Mouse (Mus musculus) liver, embryonic 11.5 days (tissue): ENCODE measurements at regions not wholly inside any gene's neighbourhood (a gene's known extent, or its start where the extent isn't known, plus 50 kb on each side); places are given as distances from the start of the nearest gene placed in this dataset.
"Not testable (repeated sequence)": the region's sequence is repeated elsewhere in the genome, so short reads cannot be mapped to it uniquely, and the experiment has no call there.

ENCODE experiments used
- ATAC-seq: fragments of 200-750 bp; cut with Nextera tagmentation; replicated peaks from 2 replicates; pipeline ENCODE4 v1.8.0; 2017; ENCODE audit warnings: moderate number of reproducible peaks, mild to moderate bottlenecking, moderate TSS enrichment, moderate library complexity; ENCODE audit not compliant: low FRiP score
- DNase-seq: peaks from one replicate; pipeline ENCODE4 v3.0.0-alpha.2; 2017; ENCODE audit warnings: low spot score
- H3K27ac ChIP-seq: fragments of 300-500 bp; sonication (generic); 2 replicates; pipeline ENCODE4 v1.5.1; 2014; ENCODE audit warnings: mild to moderate bottlenecking, low read depth, low read length, control low read depth
- H3K27me3 ChIP-seq: fragments of 300-500 bp; sonication (generic); replicated peaks from 2 replicates; pipeline ENCODE4 v1.6.1; 2014; ENCODE audit warnings: low read length, mixed read lengths; ENCODE audit not compliant: control insufficient read depth, insufficient read depth
- H3K36me3 ChIP-seq: fragments of 300-500 bp; sonication (generic); 2 replicates; pipeline ENCODE4 v1.6.1; 2014; ENCODE audit warnings: mild to moderate bottlenecking, low read length, moderate library complexity, mixed read lengths; ENCODE audit not compliant: control insufficient read depth, insufficient read depth
- H3K4me1 ChIP-seq: fragments of 300-500 bp; sonication (generic); replicated peaks from 2 replicates; pipeline ENCODE4 v1.6.1; 2014; ENCODE audit warnings: low read length, mixed read lengths; ENCODE audit not compliant: control insufficient read depth, insufficient read depth
- H3K4me2 ChIP-seq: fragments of 300-500 bp; sonication (generic); 2 replicates; pipeline ENCODE4 v1.6.1; 2014; ENCODE audit warnings: mild to moderate bottlenecking, control low read depth, moderate library complexity
- H3K4me3 ChIP-seq: fragments of 300-500 bp; sonication (generic); 2 replicates; pipeline ENCODE4 v1.5.1; 2014; ENCODE audit warnings: low read depth, low read length, control low read depth
- H3K9ac ChIP-seq: fragments of 300-500 bp; sonication (generic); 2 replicates; pipeline ENCODE4 v1.6.1; 2014; ENCODE audit warnings: low read depth, low read length, control low read depth
- H3K9me3 ChIP-seq: fragments of 300-500 bp; sonication (generic); 2 replicates; pipeline ENCODE4 v1.6.1; 2016; ENCODE audit warnings: low read length, inconsistent platforms, mixed read lengths; ENCODE audit not compliant: control insufficient read depth
- WGBS: fragments of 180-500 bp; shearing (Covaris S2); extraction: QIAGEN DNeasy Blood & Tissue Kit; methylation state at CpG from one replicate; pipeline ENCODE4 v1.1.7; 2014; 5-methylcytosine and 5-hydroxymethylcytosine counted together

- no peak overlapping the region for H3K27ac ChIP-seq
- no peaks in the 10 kb centered on the region for H3K9me3 ChIP-seq
- H3K4me2 ChIP-seq: no peak overlapping the region
- H3K27me3 ChIP-seq: no peaks in the 10 kb centered on the region
- no peaks in the 10 kb centered on the region for H3K4me1 ChIP-seq
- DNase-seq: no peak
- H3K9ac ChIP-seq: no peak overlapping the region
- ATAC-seq: no peak
- no peak overlapping the region for H3K4me3 ChIP-seq
- no peaks in the 10 kb centered on the region for H3K36me3 ChIP-seq
- 80% methylated on average over 7 of the region's 7 CpGs for WGBS
These were observed 447.5 kb downstream of the Kcnt2 start for GRCm38 (mm10) chr1:140693482-140693881.

- DNase-seq (no peak), ATAC-seq (no peak)
- Histone ChIP-seq H3K4me2 (no peak overlapping the region), H3K36me3 (no peaks in the 10 kb centered on the region), H3K27me3 (no peaks in the 10 kb centered on the region), H3K27ac (no peak overlapping the region), H3K9ac (no peak overlapping the region), H3K4me3 (no peak overlapping the region), H3K9me3 (no peaks in the 10 kb centered on the region), H3K4me1 (no peaks in the 10 kb centered on the region)
- 86% methylated on average over 1 of the region's 1 CpGs for WGBS
These were observed 484.2 kb downstream of the Kcnt2 start for GRCm38 (mm10) chr1:140730189-140730588.

GRCm38 (mm10) chr1:140739001-140739728 is 493.2 kb downstream of the Kcnt2 start:
- Histone ChIP-seq H3K27me3 (no peaks in the 10 kb centered on the region), H3K4me3 (no peak overlapping the region), H3K36me3 (no peaks in the 10 kb centered on the region), H3K27ac (no peak overlapping the region), H3K4me1 (no peaks in the 10 kb centered on the region), H3K9me3 (no peaks in the 10 kb centered on the region), H3K4me2 (no peak overlapping the region), H3K9ac (no peak overlapping the region)
- ATAC-seq (no peak), DNase-seq (no peak)
- WGBS: 63% methylated on average over 3 of the region's 3 CpGs

GRCm38 (mm10) chr1:140740081-140740480 is 494.1 kb downstream of the Kcnt2 start:
- H3K9me3 ChIP-seq: no peaks in the 10 kb centered on the region
- H3K4me2 ChIP-seq: no peak overlapping the region
- no peaks in the 10 kb centered on the region for H3K4me1 ChIP-seq
- H3K4me3 ChIP-seq: no peak overlapping the region
- H3K27me3 ChIP-seq: no peaks in the 10 kb centered on the region
- ATAC-seq (no peak), DNase-seq (no peak)
- no peak overlapping the region for H3K27ac ChIP-seq
- WGBS: 56% methylated on average over 1 of the region's 1 CpGs
- no peak overlapping the region for H3K9ac ChIP-seq
- H3K36me3 ChIP-seq: no peaks in the 10 kb centered on the region

- Histone ChIP-seq H3K9ac (no peak overlapping the region), H3K27me3 (no peaks in the 10 kb centered on the region), H3K4me2 (no peak overlapping the region), H3K27ac (no peak overlapping the region), H3K4me1 (no peaks in the 10 kb centered on the region), H3K36me3 (no peaks in the 10 kb centered on the region), H3K4me3 (no peak overlapping the region), H3K9me3 (no peaks in the 10 kb centered on the region)
- no peak for DNase-seq
- ATAC-seq: no peak
- 20% methylated on average over 3 of the region's 3 CpGs for WGBS
These were observed 502.1 kb downstream of the Kcnt2 start for GRCm38 (mm10) chr1:140748011-140748410.

- Histone ChIP-seq H3K4me1 (no peaks in the 10 kb centered on the region), H3K9me3 (no peaks in the 10 kb centered on the region), H3K9ac (no peak overlapping the region), H3K27ac (no peak overlapping the region), H3K27me3 (no peaks in the 10 kb centered on the region), H3K36me3 (no peaks in the 10 kb centered on the region), H3K4me2 (no peak overlapping the region), H3K4me3 (no peak overlapping the region)
- no peak for DNase-seq
- no peak for ATAC-seq
- 89% methylated on average over 1 of the region's 1 CpGs for WGBS
These were observed 519.9 kb downstream of the Kcnt2 start for GRCm38 (mm10) chr1:140765906-140766305.

GRCm38 (mm10) chr1:140773769-140774168 is 527.8 kb downstream of the Kcnt2 start:
- not testable (repeated sequence) for H3K9ac ChIP-seq, H3K4me2 ChIP-seq, H3K27me3 ChIP-seq, ATAC-seq, H3K36me3 ChIP-seq, H3K4me3 ChIP-seq, DNase-seq, H3K9me3 ChIP-seq, H3K4me1 ChIP-seq, H3K27ac ChIP-seq
- 65% methylated on average over 4 of the region's 4 CpGs for WGBS

- WGBS: 77% methylated on average over 5 of the region's 5 CpGs
- DNase-seq: no peak
- 0 out of 2 replicates have a peak, but pooled peaks have one; percentile 20 for ATAC-seq
- H3K9ac ChIP-seq: no peak overlapping the region
- H3K4me3 ChIP-seq: no peak overlapping the region
- no peaks in the 10 kb centered on the region for H3K4me1 ChIP-seq
- H3K27ac ChIP-seq: no peak overlapping the region
- H3K27me3 ChIP-seq: no peaks in the 10 kb centered on the region
- no peaks in the 10 kb centered on the region for H3K36me3 ChIP-seq
- no peaks in the 10 kb centered on the region for H3K9me3 ChIP-seq
- H3K4me2 ChIP-seq: no peak overlapping the region
These were observed 564.2 kb downstream of the Kcnt2 start for GRCm38 (mm10) chr1:140810170-140810569.

GRCm38 (mm10) chr1:140838766-140839165 is 592.8 kb downstream of the Kcnt2 start:
- WGBS: 74% methylated on average over 4 of the region's 4 CpGs
- no peak overlapping the region for H3K27ac ChIP-seq
- H3K36me3 ChIP-seq: no peaks in the 10 kb centered on the region
- H3K4me3 ChIP-seq: no peak overlapping the region
- ATAC-seq: no peak
- H3K9me3 ChIP-seq: no peaks in the 10 kb centered on the region; the same call in 1 of the 2 replicates
- DNase-seq: no peak
- H3K9ac ChIP-seq: no peak overlapping the region
- H3K27me3 ChIP-seq: no peaks in the 10 kb centered on the region
- no peaks in the 10 kb centered on the region for H3K4me1 ChIP-seq
- no peak overlapping the region for H3K4me2 ChIP-seq
